Mouse (Mus musculus) lung, embryonic 15.5 days (tissue): Measurements from ENCODE around the gene Mark4. TPM values are rescaled to one million over a fixed set of nuclear protein-coding genes. Genes with fewer than 3 reads are reported as not detected.

Experiments
- ATAC-seq: fragments of 200-750 bp; cut with Nextera tagmentation; 2 replicates; pipeline ENCODE4 v1.8.0; 2017; ENCODE audit warnings: moderate number of reproducible peaks, borderline replicate concordance; ENCODE audit not compliant: low FRiP score, low TSS enrichment; ENCODE audit errors: extremely low read depth
- H3K27ac ChIP-seq: fragments of 300-500 bp; sonication (generic); 2 replicates; pipeline ENCODE4 v1.5.1; 2015; ENCODE audit warnings: moderate library complexity, mild to moderate bottlenecking, inconsistent platforms
- H3K27me3 ChIP-seq: fragments of 300-500 bp; sonication (generic); 2 replicates; pipeline ENCODE4 v1.6.1; 2015; ENCODE audit warnings: inconsistent platforms
- H3K36me3 ChIP-seq: fragments of 300-500 bp; sonication (generic); 2 replicates; pipeline ENCODE4 v1.6.1; 2015; ENCODE audit warnings: inconsistent platforms
- H3K4me1 ChIP-seq: fragments of 300-500 bp; sonication (generic); 2 replicates; pipeline ENCODE4 v1.6.1; 2015; ENCODE audit warnings: inconsistent platforms
- H3K4me2 ChIP-seq: fragments of 300-500 bp; sonication (generic); 2 replicates; pipeline ENCODE4 v1.6.1; 2015; ENCODE audit warnings: inconsistent platforms, mild to moderate bottlenecking, moderate library complexity
- H3K4me3 ChIP-seq: fragments of 300-500 bp; sonication (generic); 2 replicates; pipeline ENCODE4 v1.5.1; 2015; ENCODE audit warnings: mild to moderate bottlenecking, inconsistent platforms
- H3K9ac ChIP-seq: fragments of 300-500 bp; sonication (generic); 2 replicates; pipeline ENCODE4 v1.6.1; 2015; ENCODE audit warnings: inconsistent platforms
- H3K9me3 ChIP-seq: fragments of 300-500 bp; sonication (generic); 2 replicates; pipeline ENCODE4 v1.6.1; 2016; ENCODE audit warnings: inconsistent platforms
- WGBS: fragments of 180-500 bp; shearing (Covaris S2); methylation state at CpG from one replicate; pipeline ENCODE4 v1.1.7; 2015; 5-methylcytosine and 5-hydroxymethylcytosine counted together
- microRNA counts: library from miRNA; unstranded; fragments of <30 nt; microRNA quantifications from one replicate; lab custom pipeline; 2016
- microRNA-seq: library from miRNA; unstranded; fragments of <30 nt; microRNA quantifications from one replicate; pipeline ENCODE4, GENCODE M21; 2016
- polyA plus RNA-seq: library from polyadenylated mRNA; unstranded; fragments of >200 nt; fragmentation: Nextera tagmentation; extraction: Ambion mirVana; gene quantifications from 2 replicates; pipeline ENCODE4 v1.2.1, GENCODE M21; 2015

Mark4 gene
- polyA plus RNA-seq, 1 experiment from 2014 or later: 7.9 TPM

GRCm38 (mm10) chr7:19382166-19382541 lies 76.5 kb downstream of the Mark4 start:
- WGBS: under 1% methylated on average over 33 of the region's 37 CpGs
- H3K4me1 ChIP-seq: peaks cover 13% of the 10 kb centered on the region
- H3K27me3 ChIP-seq: no peaks in the 10 kb centered on the region
- H3K27ac ChIP-seq: no peak overlapping the region
- peak overlapping the region; percentile 90 for H3K4me3 ChIP-seq
- peak overlapping the region; percentile 78 for H3K4me2 ChIP-seq
- H3K9ac ChIP-seq: peak overlapping the region; percentile 81
- peaks cover 27% of the 10 kb centered on the region for H3K36me3 ChIP-seq
- ATAC-seq: peak; percentile 56; the same call in 1 of the 2 replicates
- H3K9me3 ChIP-seq: no peaks in the 10 kb centered on the region

GRCm38 (mm10) chr7:19381377-19382165 lies 77.0 kb downstream of the Mark4 start, which contains the start of gene Ercc2:
Gene Ercc2, plus strand, starts transcription at chr7:19382010.
- H3K4me2 ChIP-seq: peak within 1 kb of the TSS; percentile 78
- peaks cover 13% of the 10 kb centered on the region for H3K4me1 ChIP-seq
- peak within 1 kb of the TSS; percentile 81 for H3K9ac ChIP-seq
- no peaks in the 10 kb centered on the region for H3K27me3 ChIP-seq
- H3K4me3 ChIP-seq: peak within 1 kb of the TSS; percentile 90
- no peaks in the 10 kb centered on the region for H3K9me3 ChIP-seq
- H3K36me3 ChIP-seq: peaks cover 21% of the 10 kb centered on the region
- WGBS: 6% methylated on average over 45 of the region's 48 CpGs
- ATAC-seq: peak; percentile 96
- no peak within 1 kb of the TSS for H3K27ac ChIP-seq

GRCm38 (mm10) chr7:19378049-19378448 lies 80.6 kb downstream of the Mark4 start:
- Histone ChIP-seq H3K4me2 (no peak overlapping the region), H3K4me3 (no peak overlapping the region), H3K9ac (no peak overlapping the region), H3K27ac (no peak overlapping the region), H3K4me1 (peaks cover 8% of the 10 kb centered on the region), H3K27me3 (no peaks in the 10 kb centered on the region), H3K9me3 (no peaks in the 10 kb centered on the region), H3K36me3 (no peaks in the 10 kb centered on the region)
- no peak for ATAC-seq
- 55% methylated on average over 8 of the region's 8 CpGs for WGBS

- H3K27ac ChIP-seq: no peak overlapping the region
- 69% methylated on average over 4 of the region's 4 CpGs for WGBS
- no peak for ATAC-seq
- no peak overlapping the region for H3K4me3 ChIP-seq
- no peaks in the 10 kb centered on the region for H3K36me3 ChIP-seq
- no peak overlapping the region for H3K4me2 ChIP-seq
- H3K27me3 ChIP-seq: no peaks in the 10 kb centered on the region
- H3K9ac ChIP-seq: no peak overlapping the region
- H3K4me1 ChIP-seq: no peaks in the 10 kb centered on the region
- H3K9me3 ChIP-seq: no peaks in the 10 kb centered on the region
Measured at GRCm38 (mm10) chr7:19376019-19376418, 82.6 kb downstream of the Mark4 start.

- 75% methylated on average over 18 of the region's 18 CpGs for WGBS
- H3K36me3 ChIP-seq: no peaks in the 10 kb centered on the region
- no peaks in the 10 kb centered on the region for H3K4me1 ChIP-seq
- no peak overlapping the region for H3K4me2 ChIP-seq
- no peak overlapping the region for H3K9ac ChIP-seq
- no peak overlapping the region for H3K27ac ChIP-seq
- H3K27me3 ChIP-seq: no peaks in the 10 kb centered on the region
- peak; percentile 13; the same call in 1 of the 2 replicates for ATAC-seq
- H3K4me3 ChIP-seq: no peak overlapping the region
- no peaks in the 10 kb centered on the region for H3K9me3 ChIP-seq
Measured at GRCm38 (mm10) chr7:19375368-19375767, 83.3 kb downstream of the Mark4 start.

MicroRNA genes within 50 kb of the gene (microRNA counts, 519-probe panel; counts per million panel counts)
- 19.7 counts per million for microRNA mmu-miR-343 (lab: Ali Mortazavi, UCI)

Small RNA genes lying within 50 kb of the gene (microRNA-seq; reads per million reads assigned to microRNA genes)
- not detected for gene Mir343

Other genes starting within 250 kb of the Mark4 start
- 2.2 TPM in 2 replicates for gene Gpr4, start 246.3 kb downstream of the Mark4 start, polyA plus RNA-seq
- 33.2 and 34.6 TPM in 2 replicates for gene Opa3, start 230.5 kb downstream of the Mark4 start, polyA plus RNA-seq
- gene Vasp, start 187.0 kb downstream of the Mark4 start, polyA plus RNA-seq: 115 TPM in 2 replicates
- not detected in 2 replicates for gene Ppm1n, start 178.8 kb downstream of the Mark4 start, polyA plus RNA-seq
- gene Rtn2, start 176.2 kb downstream of the Mark4 start, polyA plus RNA-seq: 10.6 and 11.4 TPM in 2 replicates
- 0.24 and 0.26 TPM in 2 replicates for gene Fosb, start 148.8 kb downstream of the Mark4 start, polyA plus RNA-seq
- gene Ercc1, start 114.0 kb downstream of the Mark4 start, polyA plus RNA-seq: 86.4 and 88.6 TPM in 2 replicates
- gene Cd3eap, start 99.3 kb downstream of the Mark4 start, polyA plus RNA-seq: 20.1 and 21.7 TPM in 2 replicates
- 6.3 and 6.8 TPM in 2 replicates for gene Ppp1r13l, start 99.1 kb downstream of the Mark4 start, polyA plus RNA-seq
- gene Ercc2, start 76.8 kb downstream of the Mark4 start, polyA plus RNA-seq: 14.4 and 15.7 TPM in 2 replicates
- gene Klc3, start 54.7 kb downstream of the Mark4 start, polyA plus RNA-seq: 13.3 and 18.4 TPM in 2 replicates
- gene Ckm, start 54.0 kb downstream of the Mark4 start, polyA plus RNA-seq: 52.5 and 53.0 TPM in 2 replicates
- 1.4 and 1.7 TPM in 2 replicates for gene Exoc3l2, start 4.5 kb upstream of the Mark4 start, polyA plus RNA-seq
- 2.0 TPM in 2 replicates for gene Bloc1s3, start 49.5 kb upstream of the Mark4 start, polyA plus RNA-seq
- 97.8 and 103 TPM in 2 replicates for gene Trappc6a, start 49.6 kb upstream of the Mark4 start, polyA plus RNA-seq
- gene Nkpd1, start 59.0 kb upstream of the Mark4 start, polyA plus RNA-seq: 0.20 TPM in 1 of 2 replicates, not detected in the other
- gene Ppp1r37, start 104.3 kb upstream of the Mark4 start, polyA plus RNA-seq: 23.8 and 24.8 TPM in 2 replicates
- gene Zfp296, start 118.5 kb upstream of the Mark4 start, polyA plus RNA-seq: 0.50 and 0.54 TPM in 2 replicates
- gene Gemin7, start 118.8 kb upstream of the Mark4 start, polyA plus RNA-seq: 164 and 183 TPM in 2 replicates
- 46.4 and 51.4 TPM in 2 replicates for gene Clasrp, start 145.7 kb upstream of the Mark4 start, polyA plus RNA-seq
- gene Relb, start 170.6 kb upstream of the Mark4 start, polyA plus RNA-seq: 6.8 and 8.8 TPM in 2 replicates
- gene Clptm1, start 206.2 kb upstream of the Mark4 start, polyA plus RNA-seq: 81.8 and 86.8 TPM in 2 replicates
- gene Apoc2, start 219.1 kb upstream of the Mark4 start, polyA plus RNA-seq: 4.0 and 9.5 TPM in 2 replicates
- gene Gm44805, start 222.6 kb upstream of the Mark4 start, polyA plus RNA-seq: not detected in 2 replicates
- 0.42 and 1.3 TPM in 2 replicates for gene Apoc4, start 222.7 kb upstream of the Mark4 start, polyA plus RNA-seq
- 19.5 and 22.0 TPM in 2 replicates for gene Apoc1, start 233.8 kb upstream of the Mark4 start, polyA plus RNA-seq
- gene Apoe, start 240.4 kb upstream of the Mark4 start, polyA plus RNA-seq: 458 and 503 TPM in 2 replicates